Mouse (Mus musculus) spleen, adult 2 months (tissue): ENCODE measurements at regions not wholly inside any gene's neighbourhood (a gene's known extent, or its start where the extent isn't known, plus 50 kb on each side); places are given as distances from the start of the nearest gene placed in this dataset.

ENCODE experiments used
- CTCF ChIP-seq: fragments of 200-500 bp; IDR thresholded peaks from 2 replicates; pipeline ENCODE4 v1.5.1; 2011; ENCODE audit warnings: mild to moderate bottlenecking, inconsistent platforms; ENCODE audit not compliant: insufficient read depth, insufficient read length, insufficient replicate concordance; ENCODE audit errors: extremely low read depth
- POLR2A ChIP-seq: fragments of 200-500 bp; IDR thresholded peaks from 2 replicates; pipeline ENCODE4 v1.6.1; 2011; ENCODE audit warnings: low read depth, low read length, inconsistent platforms

DNA sequence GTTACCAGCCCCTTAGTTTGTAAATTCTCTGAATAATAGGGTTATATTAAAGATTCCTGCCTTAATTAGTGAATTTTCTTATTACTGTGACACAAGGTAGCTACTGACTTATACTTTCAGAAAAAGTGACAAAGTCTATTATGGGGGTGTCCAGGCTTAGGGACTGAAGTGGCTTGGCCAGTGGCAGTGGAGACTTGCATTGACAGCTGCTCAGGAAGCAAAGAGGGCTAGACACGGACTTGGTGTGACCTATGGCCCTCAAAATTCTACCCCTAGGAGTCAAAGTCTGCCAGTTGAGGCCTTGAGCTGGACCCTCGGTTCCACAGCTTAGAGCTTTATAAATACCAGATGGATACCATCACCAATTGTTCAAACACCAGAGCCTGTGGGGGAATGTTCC is 161.2 kb downstream of the Tmx1 start:
- TF ChIP-seq POLR2A, result no peak
- TF ChIP-seq CTCF, result no peak
